Mouse (Mus musculus): Measurements from ENCODE around the gene Chrd. TPM values are rescaled to one million over a fixed set of nuclear protein-coding genes. Genes with fewer than 3 reads are reported as not detected.

Chrd gene
- total RNA-seq, 2 experiments from 2014 or later: 14.8 to 17.1 TPM

DNA sequence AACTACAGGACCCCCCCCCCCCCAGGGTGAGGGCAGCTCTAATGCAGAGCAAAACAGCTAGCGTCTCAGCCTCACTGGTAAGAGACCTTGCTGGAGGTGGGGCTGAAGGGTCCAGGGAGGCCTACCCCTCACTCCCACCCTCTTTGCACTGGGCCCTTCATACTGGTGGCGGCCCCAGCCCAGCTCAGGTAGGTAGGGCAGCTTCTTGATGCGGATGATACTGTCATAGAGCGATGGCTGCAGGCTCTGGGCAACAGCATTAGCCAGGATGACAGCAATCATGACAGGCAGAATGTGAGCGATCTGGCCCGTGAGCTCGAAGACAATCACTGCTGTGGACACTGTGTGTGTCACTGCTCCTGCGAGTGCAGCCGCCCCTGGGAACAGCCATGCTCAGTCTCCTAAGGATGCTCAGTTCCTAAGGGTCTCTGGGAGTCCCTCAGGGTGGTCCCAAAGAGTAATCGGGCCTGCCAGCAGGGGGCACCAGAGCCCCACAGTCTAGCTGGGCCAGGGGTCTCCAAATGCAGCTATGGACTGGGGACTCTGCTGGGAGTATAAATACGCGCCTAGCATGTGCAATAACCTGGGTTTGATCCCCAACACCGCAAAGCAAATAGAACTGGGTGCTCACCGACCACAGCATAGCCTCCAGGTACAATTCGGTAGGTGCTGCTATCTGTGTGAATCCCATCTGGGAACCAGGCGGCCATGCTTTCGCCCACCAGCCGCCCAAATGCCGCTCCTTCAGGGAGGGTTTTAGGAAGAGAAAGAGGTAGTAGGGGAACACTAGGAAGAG is 23.8 kb upstream of the Chrd start:
- DNase-seq (ENCODE audit: low spot score in 2 of 2): no peak

DNA sequence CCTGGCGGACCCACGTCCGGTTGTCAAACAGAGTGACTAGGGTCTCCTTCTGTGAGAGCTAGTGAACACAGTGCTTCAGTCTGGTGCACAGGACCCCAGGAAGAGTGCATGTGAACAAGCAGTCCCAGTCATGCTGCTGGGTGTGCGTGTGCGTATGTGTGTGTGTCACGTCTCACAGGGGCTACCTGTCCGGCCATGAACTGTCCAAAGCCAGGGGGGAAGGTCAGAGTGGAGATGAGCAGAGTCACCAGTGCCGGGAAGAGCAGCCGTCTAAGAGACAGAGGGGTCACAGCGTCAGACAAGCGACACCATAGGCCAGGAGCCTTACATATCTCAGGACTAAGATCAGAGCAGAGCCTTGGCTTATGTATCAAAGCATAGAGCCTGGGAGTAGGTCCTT is 22.6 kb upstream of the Chrd start:
- no peak for DNase-seq (ENCODE audit: low spot score in 2 of 2)

DNA sequence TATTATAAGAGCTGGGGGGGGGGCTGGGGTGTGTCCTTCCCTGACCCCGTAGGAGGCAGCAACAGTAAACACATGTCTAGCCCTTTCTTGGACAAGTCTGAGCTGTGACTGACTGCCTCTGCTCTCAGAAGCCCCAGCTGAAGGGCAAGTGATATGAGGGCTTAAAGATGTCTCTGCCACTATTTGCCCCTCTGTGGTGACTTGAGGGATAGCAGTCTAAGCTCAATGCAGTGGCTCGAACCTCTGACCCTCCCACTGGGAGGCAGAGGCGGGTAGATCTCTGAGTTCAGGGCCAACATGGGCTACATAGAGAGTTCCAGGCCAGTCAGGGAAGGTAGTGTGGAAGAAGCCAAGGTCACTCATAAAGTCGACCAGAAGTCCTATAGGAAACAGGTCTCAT is 22.1 kb upstream of the Chrd start:
- no peak for DNase-seq (ENCODE audit: low spot score in 2 of 2)

DNA sequence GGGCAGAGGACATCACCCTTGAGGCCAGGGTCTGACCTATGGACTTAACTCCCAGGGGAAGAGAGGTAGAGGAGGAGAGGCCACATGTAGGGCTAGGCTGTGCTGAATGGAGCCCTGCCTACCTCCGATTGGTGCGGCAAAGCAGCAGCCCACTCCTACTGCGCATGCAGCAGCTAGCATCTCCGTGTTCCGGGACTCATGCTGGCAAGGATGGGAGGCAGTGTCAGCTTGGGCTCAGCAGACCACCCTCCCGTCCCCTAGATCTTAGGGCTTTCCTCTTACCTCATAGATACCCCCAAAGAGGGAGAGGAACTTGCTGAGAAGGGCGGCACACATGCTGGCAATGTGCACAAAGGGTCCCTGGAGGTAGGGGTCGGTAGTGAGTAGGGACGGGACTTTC is 20.7 kb upstream of the Chrd start:
- DNase-seq (ENCODE audit: low spot score in 2 of 2): no peak

DNA sequence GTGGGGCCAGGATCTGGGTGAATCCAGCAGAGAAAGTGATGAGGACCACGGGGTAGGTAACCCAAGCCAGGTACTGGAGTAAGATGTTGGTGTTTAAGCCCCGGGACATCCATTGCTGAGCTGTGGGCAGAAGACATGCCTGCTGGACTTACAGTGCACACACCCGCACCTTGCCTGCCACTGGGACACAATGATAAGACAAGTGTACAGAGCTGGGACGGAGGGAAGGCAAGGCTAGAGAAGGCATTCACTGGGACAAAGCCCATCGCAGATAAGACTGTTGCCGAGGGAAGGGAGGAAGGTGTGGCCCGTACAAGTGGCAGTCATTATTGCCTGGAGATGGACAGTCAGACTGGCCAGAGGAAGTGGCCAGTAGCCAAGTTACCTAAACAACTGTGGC is 20.0 kb upstream of the Chrd start:
- no peak for DNase-seq (ENCODE audit: low spot score in 2 of 2)

DNA sequence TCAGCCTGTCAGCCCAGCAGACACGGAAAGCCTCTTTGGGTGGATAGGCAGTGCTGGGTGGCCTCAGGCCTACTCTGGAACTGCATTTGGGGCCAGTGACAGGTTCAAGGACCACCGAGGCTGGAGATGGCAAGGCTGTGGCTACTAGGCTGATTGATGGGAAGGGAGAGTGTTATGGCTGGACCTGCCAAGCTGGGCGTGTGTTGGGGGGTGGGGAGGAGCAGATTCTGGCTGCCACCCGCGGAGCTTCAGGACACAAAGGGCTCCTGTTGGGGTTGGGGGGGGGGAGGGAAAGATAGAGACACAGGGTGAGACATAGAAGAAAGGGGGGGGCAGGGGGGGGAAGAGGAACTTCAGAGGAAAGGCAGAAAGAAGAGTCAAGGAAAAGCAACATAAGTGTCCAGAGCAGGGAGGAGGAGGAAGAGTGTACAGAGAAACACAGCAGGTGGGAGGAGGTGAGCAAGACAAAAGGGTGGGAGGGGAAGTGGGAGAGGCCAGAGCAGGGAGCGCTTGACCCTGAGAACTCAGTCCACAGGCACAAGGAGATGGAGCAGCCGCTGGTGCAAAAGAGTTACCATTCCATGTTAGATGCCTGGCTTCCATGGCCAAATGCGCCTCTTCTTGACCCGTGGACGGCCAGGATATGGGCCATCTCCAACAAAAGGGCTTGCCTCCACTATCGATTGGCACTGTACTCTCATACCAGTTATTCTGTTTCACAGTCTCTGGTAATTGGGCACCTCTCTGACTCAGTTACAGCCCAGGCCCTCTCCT is 18.4 kb upstream of the Chrd start:
- no peak for DNase-seq (ENCODE audit: low spot score in 2 of 2)

DNA sequence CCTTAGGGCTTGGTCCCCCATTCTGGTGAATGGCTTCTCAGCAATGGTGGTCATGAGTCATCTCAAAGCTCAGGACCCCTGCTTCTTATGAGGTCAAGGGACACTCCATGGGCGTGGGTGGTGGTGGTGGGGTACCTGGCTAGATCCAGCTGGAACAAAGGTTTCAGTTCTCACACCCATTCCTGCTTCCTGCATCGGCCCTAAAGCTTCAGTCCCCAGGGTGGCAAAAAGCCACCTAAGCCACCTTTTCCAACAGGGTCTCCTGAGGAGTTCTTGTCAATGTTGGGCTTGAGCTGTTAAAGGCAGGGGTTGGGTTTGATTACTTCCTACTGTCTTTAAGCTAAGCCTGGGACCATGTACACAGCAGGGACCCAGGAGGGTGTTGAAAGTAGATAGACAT is 17.8 kb upstream of the Chrd start:
- DNase-seq (ENCODE audit: low spot score in 2 of 2): no peak

DNA sequence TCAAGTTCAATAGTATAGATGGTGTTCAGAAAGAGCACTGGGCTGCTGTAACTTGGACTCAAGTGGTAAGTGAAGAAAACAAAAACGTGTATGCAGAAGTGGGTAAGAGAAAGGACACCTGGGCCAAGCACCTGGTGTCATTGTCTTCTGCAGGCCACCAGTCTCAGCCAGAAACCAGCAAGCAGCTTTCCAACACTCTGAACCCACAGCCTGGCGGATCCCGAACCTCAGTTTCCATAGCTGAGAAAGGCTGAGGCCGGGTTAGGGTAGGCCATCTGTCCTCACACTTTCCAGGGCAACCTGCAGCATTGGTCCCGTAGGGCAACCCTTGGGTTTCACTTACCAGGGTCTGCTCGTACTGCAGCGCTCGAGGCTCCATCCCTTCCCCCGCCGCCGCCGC is 17.4 kb upstream of the Chrd start:
- DNase-seq (ENCODE audit: low spot score in 2 of 2): no peak

DNA sequence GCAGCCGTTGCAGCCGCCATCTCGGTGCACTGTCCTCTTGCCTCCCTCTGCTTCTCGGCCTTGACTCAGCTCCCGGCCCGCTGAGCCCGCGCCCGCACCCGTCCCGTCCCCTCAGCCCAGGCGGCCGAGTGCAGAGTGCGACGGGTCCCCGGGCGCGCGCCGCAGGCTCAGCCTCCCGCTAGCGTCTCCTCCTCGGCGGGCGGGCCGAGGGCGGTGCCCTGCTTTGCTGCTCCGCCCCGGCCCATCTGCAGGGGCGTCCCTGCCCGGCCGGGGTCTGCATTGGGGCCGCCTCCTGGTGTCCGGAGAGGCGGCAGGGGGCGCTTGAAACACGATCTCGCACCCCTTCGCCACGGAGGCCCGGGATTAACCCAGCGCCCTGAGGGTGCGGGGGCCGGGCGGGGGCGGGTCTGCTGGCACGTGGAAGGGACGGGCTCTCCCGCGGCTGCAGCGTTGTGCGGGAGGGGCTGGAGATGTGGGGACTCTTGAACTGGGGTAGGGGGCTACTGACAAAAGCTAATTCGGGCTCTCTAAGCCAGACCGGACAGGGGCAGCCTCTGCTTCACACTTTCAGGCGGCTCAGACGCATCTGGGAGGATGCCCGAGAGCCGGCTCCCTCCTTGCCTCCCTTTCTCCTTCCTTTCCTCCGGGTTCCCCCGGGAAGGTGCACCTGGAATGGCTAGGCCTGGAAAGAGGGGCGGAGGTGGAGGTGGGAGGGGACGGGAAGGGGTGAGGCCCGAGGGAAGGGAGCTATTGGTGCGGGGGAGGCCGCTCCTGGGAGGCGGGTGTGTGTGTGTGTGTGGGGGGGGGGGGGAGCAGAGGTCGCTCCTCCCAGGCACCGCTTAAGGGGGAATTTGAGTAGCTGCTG is 16.7 kb upstream of the Chrd start:
- peak; percentile 63 to 67 for DNase-seq (ENCODE audit: low spot score in 2 of 2)

DNA sequence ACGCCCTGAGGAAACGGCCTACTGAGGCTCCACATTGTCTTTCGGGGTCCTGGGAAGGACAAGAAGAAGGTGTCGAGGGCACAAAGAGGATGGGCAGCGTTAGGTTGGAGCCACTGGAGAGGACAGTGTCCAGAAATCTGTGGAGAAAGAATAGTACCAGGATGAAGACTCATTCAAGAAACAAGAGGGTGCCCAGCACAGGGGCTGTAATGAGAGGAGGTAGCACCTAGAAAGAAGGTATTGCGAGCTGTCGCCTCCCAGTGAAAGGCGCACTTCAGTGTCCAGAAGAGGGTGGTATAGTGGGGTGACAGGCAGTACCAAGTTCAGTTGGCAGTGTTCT is 16.1 kb upstream of the Chrd start:
- DNase-seq (ENCODE audit: low spot score in 2 of 2): no peak

DNA sequence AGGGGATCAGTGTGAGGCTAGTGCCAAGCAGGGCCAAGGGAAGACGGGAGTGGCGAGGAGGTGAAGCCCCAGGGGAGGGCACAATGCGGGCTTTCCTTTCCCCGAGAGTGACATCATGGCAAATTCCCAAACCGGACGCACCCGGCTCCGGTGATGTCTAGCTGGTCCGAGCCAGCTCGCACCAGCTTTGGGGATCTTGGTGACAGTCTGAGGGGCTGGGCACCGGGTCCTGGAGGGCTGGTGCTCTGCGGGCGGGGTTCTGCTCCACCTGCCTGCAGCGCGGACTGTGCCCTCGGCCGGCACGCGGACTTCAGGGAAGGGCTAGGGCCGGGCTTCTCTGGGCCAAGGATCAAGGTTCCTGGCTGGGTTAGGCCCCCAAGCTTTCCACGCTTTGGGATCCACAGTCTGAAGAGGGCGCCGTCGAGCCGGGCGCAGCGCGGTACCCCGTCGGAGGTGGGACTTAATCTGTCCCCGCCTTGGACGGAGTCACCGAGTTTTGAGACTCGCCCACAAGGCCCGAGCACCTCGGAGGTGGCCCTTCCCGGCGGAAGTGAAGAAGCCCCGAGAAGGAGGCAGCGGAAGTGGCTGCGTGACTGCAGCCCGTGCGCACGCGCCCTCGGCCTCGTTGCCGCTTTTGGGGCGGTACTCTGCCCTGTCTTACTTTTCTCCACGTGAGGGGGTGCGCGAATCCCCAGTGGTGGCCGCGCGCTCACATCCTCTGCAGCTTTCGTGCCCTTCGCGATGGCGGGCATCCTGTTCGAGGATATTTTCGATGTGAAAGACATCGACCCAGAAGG is 15.5 kb upstream of the Chrd start, which contains the start of the genes Polr2h and Clcn2:
Gene Polr2h (plus strand): TSS at position 485 of the 797 bp plus-strand sequence.
Gene Clcn2 (minus strand): TSS at position 566 of the 797 bp plus-strand sequence.
- peak; percentile 93 for DNase-seq (ENCODE audit: low spot score in 2 of 2)

DNA sequence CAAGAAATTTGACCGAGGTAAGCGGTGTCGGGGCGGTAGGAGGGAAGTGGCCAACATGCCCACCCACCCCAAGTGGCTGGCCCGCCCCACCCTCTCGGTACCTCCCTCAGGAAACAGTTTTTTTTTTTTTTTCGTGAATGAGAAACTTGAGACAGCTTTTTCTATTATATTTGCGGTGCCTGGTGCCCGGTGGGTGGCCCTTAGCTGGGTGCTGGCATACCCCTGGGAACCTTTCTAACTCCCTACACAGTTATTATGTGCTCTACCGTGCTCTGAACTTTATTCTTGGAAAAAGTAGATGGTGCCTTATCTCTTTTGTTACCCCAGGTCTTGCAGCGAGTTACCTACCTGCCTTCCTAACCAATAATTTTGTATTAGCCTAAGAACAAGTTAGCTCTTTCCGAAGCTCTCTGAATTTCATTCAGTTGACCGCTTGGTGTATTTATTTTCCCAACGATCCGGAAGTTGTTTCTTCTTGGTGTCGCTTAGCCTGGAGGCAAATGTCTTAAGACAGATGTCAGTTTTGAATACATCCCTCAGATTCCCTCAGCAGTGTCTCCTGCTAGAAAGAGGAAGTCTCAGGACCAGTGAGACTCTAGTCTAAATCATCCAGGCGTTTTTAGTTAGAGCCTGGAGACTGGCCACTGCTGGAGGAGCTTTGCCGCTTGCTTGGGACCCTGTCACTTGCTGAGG is 14.8 kb upstream of the Chrd start:
- no peak for DNase-seq (ENCODE audit: low spot score in 2 of 2)

DNA sequence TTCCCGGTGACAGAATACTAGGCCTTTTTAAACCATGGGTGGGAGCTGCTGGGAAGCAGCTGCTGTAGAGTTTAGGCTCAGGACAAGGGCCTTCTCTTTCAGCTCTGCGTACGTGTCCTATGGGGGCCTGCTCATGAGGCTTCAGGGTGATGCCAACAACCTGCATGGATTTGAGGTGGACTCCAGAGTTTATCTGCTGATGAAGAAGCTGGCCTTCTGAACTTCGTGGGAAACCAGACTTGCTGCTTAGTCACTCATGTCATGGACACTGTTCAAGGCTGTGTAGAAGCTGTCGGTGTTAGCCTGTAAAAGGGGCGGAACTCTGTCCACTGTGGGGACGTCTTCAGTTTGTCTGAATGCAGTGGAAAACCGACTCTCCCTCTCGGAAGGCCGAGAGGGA is 11.1 kb upstream of the Chrd start:
- DNase-seq (ENCODE audit: low spot score in 2 of 2): no peak

DNA sequence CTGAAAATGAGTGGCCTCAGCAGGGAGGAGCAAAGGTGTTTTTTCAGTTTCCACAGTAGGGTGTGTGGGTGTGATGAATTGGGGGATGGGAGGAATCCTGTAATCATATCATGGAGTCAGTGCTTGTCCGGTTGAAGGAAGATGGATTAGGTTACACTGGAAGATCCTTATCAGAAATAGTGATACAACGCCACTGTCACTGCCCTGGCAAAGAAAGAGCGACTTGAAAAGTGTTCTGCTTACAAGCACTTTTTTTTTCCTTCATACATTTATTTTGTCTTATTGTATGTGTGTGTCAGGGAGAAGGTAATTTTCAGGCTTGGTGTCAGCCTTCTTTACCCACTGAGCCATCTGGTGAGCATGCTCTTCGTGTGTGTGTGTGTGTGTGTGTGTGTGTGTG is 10.2 kb upstream of the Chrd start:
- no peak for DNase-seq (ENCODE audit: low spot score in 2 of 2)

DNA sequence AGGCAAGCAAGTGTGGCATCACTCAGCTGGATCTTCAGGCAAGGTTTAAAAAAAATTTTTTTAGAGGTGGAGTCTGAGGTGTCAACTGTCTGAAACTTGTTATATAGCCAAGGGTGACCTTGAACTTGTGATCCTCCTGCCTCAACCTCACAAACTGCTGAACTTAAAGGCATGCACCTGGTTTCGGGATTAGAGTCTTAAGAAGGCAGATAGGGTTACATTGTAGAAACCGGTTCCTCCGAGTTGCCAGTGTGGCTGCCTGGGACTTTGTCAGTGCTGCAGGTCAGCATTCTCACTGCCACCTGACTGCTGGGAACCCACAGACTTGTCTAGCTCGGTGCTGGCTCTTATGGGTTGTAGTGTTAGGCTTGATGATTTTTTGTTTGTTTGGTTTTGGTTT is 9.7 kb upstream of the Chrd start:
- DNase-seq (ENCODE audit: low spot score in 2 of 2): no peak

DNA sequence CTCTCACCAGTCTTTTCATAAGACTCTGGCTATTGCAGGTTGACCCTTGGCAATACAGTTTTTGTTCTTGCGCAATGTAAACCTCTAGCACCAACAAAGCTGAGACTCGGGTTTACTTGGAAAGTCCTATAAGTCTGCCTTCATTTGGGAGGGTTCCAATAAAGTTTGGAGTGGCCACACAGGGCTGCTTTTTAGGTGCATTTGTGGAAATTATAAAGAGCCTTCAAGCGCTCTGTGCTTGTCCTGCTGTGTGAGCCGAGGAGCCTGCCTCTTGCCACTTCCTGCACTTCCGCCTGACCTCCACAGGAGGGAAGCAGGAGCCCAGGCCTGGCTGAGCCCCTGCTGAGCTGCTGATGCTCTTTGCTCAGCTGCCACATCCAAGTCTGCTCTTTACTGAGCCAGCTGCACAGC is 8.6 kb upstream of the Chrd start:
- peak; percentile 46 to 56 for DNase-seq (ENCODE audit: low spot score in 2 of 2)

DNA sequence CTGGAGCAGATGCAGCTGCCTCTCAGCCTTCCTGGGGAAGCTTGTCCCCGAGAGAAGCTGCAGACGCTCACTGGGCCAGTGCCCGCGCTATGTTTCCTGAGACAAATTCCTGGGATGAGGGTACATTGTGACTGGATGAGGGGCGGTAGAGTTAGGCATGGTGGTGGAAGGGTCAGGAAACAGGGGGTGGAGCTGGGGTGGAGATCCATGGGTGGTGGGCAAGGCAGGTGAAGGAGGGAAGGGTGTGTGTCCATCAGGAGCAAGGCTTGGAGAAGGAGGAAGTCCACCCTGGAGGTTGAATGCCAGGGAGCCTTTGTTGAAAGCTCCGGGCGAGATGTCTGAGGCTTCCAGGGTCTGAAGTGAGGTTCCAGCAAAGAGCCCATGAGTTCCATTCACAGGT is 7.6 kb upstream of the Chrd start:
- DNase-seq (ENCODE audit: low spot score in 2 of 2): no peak

DNA sequence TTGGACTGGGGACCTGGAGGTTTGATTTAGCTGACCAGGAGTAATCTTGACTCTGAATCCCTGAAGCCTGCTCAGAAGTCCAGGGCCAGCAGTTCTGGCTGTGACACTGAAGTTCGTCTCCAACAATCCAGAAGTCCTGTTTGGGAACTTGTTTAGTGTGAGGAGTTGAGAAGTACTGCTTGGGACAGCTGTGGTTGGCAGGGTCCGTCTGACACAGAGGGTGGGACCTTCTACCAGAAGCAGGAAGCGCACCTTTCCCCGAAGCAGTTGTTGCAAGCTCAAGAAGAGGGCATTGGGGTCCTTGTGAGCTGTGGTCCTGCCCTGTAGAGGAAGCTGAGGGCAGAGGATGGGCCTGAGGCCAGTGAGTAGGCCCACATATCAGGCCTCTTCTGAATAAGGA is 7.2 kb upstream of the Chrd start:
- no peak for DNase-seq (ENCODE audit: low spot score in 2 of 2)

DNA sequence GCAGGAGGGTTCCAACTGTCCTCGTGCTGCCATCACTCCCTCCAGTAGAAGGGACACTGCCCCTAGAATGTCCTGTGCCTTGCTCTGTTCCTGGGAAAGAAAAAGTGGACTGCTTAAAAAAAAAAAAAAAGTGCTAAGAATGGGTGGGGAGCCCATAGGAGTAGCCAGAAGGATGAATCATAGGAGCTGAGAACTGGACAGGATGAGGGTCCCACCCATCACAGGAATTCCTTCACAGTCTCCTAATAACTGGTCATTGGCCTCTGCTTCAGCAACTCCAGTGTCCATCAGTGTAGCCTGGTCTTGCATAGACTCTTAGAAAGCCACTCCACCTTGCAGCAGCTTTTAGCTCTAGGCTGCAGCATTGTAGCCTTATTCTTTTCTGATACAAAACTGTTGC is 6.5 kb upstream of the Chrd start:
- no peak for DNase-seq (ENCODE audit: low spot score in 2 of 2)

DNA sequence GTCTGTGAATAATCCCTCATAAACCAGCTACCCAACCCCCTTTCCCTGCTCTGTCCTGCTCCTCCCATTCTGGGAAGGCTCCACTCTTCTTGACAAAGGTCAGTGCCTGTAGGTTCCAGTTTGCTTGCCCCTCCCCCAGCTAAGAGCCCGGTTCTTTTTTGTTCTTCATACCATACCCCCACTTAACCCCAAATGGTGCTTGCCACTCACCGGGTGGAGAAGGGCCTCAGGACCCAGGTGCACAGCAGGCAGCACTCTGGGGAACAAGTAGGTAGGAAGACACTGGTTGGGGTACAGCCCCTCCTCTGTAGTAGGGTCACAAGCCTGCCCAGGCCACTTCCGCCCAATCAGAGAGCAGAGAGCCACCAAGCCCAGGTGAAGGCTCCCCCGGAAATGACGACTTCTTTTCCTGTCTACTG is 2.6 kb upstream of the Chrd start:
- DNase-seq (ENCODE audit: low spot score in 2 of 2): no peak

Data from adrenal gland, postnatal 4 days (tissue).